Mouse (Mus musculus) adipocyte (in vitro differentiated cells): ENCODE measurements around the gene Zbtb46.

Experiments used
- DNase-seq: peaks from one replicate; pipeline ENCODE4 v3.0.0-alpha.2; 2016; ENCODE audit warnings: low spot score

Zbtb46 gene

GRCm38 (mm10) chr2:181363946-181364345 is 95.3 kb downstream of the Zbtb46 start:
- DNase-seq, result peak; percentile 60

- DNase-seq, result no peak
These were observed 102.4 kb downstream of the Zbtb46 start for GRCm38 (mm10) chr2:181356780-181357179.

- DNase-seq, result no peak
These were observed 116.5 kb downstream of the Zbtb46 start for GRCm38 (mm10) chr2:181342766-181343165.

GRCm38 (mm10) chr2:181340426-181340825 is 118.8 kb downstream of the Zbtb46 start:
- no peak for DNase-seq
